Mouse (Mus musculus): ENCODE data around the gene Mtmr4.

The Mtmr4 gene

DNA sequence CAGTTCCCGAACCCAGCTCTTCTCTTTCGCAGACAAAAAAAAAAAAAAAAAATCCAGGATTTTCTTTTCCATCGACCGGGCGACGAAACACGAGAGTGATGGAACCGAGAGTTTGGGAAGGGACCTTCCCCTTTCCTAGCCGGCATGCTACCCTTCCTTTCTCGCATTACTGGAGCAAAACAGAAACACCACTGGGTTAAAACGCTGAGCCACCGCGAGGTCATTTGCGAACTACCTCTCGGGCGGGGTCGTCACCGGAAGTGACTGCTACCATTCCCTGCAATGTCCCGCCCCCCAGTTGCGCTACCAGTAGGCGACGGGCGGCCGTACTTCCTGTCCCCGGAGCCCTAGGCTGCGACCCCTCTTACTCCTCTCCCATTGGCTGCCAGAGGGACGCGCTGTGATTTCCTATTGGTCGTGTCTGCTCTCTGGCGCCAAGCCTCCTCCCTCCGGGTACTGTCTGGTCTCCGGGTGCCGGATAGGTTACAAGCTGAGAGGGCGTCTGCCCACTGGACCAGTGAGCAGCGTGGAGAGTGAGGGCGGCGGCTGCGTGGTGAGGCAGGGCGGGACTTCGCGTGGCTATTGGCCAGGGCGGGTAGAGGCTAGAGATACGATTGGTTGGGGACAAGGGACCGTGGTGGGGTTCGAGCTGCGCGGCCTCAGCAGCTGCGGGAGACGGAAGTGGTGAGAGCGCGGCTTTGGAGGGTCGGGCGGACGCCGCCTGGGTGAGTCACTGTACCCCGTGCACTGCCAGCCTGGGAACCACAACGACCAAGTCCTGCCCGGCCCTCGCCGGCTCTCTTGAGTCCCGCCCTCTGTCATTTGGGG lies at the start of gene Mtmr4:
Gene Mtmr4, plus strand, starts transcription at position 637 of the 828 bp plus-strand sequence.
- peak; percentile 98 for DNase-seq (ENCODE audit: low read depth, low spot score)

GRCm38 (mm10) chr11:87542285-87542684 lies 49.7 kb upstream of the Mtmr4 start:
- DNase-seq (ENCODE audit: low read depth, low spot score) = no peak

DNA sequence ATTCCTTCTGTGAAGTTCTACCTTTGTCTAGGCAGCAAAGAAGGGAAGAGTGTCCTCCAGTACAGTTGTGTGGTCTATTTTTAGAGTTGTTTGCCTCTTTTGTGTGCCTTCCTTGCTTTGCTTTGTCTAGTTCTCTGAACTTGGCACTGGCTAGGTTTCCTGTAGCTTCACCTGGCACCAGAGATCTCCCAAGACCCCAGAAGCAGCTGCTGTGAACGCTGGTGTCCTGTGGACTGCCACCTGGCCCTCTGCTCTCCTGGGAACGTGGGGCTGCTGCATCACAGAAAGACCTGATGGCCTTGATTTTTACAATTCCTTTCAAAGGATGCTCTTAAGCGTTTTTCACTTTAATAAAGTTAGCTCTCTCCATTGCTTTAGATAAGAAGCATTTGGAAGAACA lies 49.1 kb upstream of the Mtmr4 start:
- no peak for DNase-seq (ENCODE audit: low read depth, low spot score)

DNA sequence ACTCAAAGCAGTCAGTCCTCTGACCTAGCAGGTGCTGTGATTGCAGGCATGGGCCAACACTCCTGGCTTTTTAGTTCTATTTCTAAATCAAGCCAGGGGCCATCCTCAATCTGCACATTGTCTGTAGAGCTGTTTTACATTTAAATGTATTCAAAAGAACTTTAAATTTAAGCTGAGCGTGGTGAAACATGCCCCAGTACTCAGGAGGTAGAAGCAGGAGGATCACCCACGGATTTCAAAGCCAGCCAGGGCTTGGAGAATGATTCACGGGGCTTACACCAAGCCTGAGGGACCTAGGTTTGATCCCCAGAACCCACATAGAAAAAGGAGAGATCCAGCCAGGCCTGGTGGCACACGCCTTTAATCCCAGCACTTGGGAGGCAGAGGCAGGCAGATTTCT lies 38.6 kb upstream of the Mtmr4 start:
- DNase-seq (ENCODE audit: low read depth, low spot score) = no peak

DNA sequence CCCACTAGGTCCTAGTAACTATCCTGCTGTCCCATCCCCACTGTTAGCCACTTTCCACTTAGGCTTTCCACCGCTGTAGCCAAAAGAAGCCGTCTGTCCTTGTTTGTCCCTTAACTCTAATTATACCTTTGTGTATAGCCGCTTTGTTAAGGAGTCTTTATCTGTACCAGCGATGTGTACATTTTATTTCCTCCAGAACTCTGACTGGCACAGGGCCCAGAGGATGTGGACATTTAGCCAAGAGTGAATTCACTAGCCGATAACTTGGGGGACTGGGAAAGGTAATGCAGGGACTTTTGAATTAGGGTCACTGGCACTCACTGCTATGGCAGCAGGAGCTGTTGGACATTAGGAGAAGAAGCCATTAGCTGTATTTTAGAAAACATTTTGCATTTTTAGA lies 37.6 kb upstream of the Mtmr4 start:
- no peak for DNase-seq (ENCODE audit: low read depth, low spot score)

GRCm38 (mm10) chr11:87555106-87555703 lies 36.8 kb upstream of the Mtmr4 start:
- no peak for DNase-seq (ENCODE audit: low read depth, low spot score)

DNA sequence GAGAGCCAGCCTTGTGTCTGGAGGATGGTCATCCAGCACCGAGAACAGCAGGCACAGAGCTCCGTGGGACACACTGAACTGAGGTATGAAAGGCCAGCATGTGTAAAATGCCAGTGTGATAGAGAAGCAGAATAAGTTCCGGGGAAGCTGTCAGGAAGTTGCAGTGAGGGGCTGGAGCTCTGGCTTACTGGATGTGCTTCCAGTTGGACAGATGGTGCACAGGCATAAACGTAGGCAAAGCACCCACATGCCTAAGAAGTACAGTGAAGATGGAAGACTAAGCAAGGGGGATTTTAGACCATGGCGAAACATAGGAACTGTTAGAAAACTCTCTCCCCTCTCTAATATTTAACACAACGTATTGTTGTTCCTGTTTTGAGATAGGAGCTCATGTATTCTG lies 30.8 kb upstream of the Mtmr4 start:
- no peak for DNase-seq (ENCODE audit: low read depth, low spot score)

DNA sequence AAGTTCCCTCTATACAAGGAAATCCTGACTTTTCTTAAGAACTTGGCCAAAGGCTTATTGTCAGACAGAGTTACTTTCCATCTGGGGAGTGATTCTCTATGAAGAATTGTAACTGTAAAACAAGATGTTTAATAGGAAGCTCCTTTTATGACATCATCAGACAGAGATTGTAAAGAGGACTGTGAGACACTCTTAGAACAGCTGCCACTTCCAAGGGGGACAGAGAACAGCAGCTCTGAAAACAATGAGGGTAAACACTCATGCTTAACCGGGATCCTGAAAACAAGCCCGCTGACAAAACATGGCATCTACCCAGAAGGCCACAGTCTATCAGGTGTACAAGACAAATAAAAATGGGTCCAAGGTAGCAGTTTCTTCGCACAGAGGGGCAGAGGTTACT lies 25.5 kb upstream of the Mtmr4 start, which contains the start of gene Gm11492:
Gene Gm11492, plus strand, starts transcription at position 153 of the 400 bp plus-strand sequence.
- no peak for DNase-seq (ENCODE audit: low read depth, low spot score)

DNA sequence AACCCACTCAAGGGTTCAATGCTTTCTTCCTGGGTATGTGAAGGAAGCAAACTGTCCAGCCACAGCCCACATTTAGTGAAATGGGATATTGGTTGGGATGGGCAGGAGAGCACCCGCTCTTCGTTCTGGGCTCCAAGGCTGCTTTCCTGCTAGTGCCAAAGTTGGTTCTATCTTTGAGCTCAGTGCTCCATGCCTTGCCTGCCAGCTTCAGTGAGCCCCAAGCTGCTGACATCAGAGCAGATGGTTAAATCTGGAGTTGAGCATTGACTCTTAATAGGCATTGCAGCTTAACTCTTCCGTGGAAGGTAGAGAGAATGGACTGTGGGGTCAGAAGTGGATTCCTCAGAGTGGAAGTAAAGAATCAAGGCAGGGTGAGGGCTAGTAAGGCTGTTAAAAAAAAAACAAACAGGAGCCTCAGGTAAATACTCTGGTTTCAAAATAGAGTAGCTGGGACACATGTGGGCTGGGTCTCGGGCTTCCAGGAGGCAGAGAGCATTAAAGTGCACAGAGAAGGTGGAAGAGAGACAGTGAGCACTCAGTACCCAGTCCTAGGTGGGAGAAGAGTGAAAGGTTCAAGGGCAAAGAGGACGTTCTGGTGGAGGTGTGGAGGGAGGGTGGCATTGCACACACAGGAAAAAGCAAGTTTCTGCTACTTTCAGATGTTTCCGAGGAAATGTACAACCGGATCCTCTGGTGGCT lies 23.6 kb upstream of the Mtmr4 start, which contains the start of gene Sept4:
Gene Sept4, plus strand, starts transcription at position 649 of the 699 bp plus-strand sequence.
- no peak for DNase-seq (ENCODE audit: low read depth, low spot score)

- no peak for DNase-seq (ENCODE audit: low read depth, low spot score)
These were observed 21.2 kb upstream of the Mtmr4 start for GRCm38 (mm10) chr11:87570743-87571142.

DNA sequence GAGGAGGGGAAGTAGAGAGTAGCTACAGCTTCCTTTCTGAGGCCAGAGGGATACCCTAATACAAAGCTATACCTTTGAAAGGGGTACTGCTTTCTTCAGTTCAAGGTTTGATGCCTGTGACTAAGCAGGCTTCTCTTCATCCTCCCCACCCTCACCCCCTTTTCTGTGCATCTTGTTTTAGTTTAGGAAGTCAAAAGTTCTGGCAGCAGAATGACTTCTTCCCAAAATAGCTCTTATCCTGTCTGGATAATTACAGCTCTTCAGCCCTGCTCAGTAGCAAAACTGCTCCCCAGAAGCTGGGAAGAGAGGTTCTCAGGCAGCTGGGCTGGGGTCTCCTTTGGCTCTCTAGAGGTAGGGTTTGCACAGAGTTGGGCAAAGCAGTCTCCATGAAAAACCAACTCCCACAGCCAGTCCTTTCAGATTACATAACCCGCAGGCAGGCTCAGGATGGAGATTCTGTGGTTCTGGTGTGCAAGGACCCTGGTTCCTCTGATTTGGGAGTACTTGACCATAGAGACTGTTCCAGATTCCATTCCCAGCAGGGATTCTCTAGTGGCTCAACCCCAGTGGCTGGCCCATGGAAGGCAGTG lies 20.5 kb upstream of the Mtmr4 start:
- no peak for DNase-seq (ENCODE audit: low read depth, low spot score)

GRCm38 (mm10) chr11:87573751-87574150 lies 18.2 kb upstream of the Mtmr4 start:
- no peak for DNase-seq (ENCODE audit: low read depth, low spot score)

DNA sequence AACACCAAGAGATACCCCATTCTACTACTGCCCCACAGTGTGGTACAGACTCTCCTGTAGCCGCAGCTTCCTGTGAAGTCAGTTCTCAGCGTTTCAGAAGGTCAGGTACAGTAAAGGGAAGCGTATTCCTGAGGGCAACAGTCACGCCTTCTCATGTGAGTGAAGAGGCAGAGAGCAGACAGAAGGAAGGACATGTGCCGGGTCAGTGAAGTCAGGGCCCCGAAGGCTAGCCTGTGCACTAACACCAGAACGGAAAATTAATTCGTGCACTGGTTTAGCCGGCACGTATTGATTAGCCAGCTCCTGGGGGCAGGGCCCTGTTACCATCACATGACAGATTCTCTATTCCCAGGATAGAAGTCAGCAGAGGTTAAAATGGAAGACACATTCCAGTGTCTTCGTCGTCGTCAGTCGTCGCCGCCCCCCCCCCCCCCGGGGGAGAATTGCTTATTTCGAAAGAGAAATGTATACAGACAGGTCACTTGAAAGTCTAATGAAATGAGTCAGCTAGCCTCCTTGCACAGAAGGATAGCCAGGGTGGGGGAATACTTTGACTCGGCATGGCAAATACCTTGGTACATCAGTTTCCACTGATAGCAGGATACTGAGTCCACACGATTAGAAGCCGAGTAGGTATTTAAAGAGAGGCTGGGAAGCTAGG lies 17.3 kb upstream of the Mtmr4 start:
- no peak for DNase-seq (ENCODE audit: low read depth, low spot score)

DNA sequence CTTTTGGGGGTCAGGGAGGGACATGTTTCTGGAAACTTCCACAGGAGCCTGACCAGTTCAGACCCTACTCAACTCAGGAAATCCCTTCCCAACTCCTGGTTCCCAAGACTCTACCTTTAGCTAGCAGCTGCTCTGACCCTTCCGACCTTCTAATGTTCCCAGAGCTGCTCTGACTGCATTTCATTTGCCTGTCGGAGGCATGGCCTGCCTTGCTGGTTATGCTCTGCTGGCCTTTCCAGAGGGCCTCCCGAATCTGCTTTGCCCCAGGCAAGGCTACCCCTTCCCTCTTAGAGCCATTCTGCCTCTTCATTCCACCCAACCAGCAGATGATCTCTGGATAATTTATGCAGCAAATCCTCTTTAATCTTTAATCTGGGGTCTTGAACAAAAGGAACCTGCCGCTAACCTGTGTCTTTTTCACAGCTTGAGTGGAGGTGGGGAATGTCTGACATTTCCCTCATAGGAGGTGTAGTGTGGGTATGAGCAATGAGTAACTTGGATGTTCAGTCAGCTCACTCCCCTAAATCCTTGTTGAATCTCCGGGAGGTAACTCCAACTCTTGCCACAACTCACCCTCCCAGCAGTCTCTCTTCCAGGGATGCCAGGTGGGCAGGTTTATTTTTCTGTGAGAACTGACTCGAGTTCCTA lies 14.2 kb upstream of the Mtmr4 start:
- no peak for DNase-seq (ENCODE audit: low read depth, low spot score)

DNA sequence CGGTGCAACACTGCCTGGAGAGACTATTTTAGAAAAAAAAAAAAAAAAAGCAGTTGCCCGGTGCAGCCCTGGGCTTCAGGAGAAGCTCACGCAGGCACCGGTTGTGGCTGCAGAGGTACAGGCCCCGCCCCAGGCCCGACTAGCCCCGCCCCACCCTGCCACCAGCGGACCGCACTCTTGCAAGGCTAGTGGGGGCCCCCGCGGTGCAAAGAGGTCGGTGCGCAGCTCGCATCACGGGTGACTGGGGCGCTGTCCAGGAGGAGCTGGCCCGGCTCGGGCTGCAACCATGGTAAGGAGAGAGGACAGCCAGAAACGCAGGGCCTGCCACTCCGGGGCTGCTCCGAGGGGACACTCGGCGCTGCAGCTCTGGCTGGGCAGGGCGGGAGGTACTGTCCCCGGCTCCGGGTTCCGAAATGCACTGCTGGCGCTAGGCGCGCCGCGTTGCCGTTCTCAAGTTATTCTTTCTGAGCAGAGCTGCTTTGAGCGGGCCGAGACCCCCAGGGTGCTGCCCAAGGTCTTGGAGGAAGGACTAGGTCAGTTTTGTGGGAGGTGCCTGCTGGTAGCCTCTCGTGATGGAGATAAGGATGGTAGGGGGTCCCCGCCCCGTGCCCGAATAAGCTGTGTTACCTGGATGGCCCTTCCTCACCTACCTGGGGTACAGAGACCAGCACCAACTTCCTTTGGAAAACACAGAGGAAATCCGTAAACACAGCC lies 13.6 kb upstream of the Mtmr4 start:
- DNase-seq (ENCODE audit: low read depth, low spot score) = no peak

- no peak for DNase-seq (ENCODE audit: low read depth, low spot score)
These were observed 12.9 kb upstream of the Mtmr4 start for GRCm38 (mm10) chr11:87578963-87579601.

DNA sequence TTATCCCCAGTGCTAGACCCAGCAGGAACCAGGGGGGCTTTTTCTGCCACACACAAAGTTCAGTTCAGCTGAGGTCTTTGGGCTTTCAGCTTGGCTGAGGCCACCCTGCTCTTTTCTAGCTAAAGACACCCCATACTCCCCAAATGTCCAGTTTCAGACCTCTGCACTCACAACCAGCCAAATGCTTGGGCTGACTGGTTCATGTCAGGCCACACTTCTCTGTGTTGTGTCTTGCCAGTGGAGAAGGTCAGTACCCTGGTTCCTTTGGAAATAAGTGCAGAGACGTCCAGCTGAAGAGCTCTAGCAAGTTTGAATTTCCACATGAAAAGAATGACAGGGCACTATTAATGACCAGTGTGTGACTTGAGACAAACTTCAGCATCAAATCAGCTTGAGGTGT lies 12.2 kb upstream of the Mtmr4 start:
- no peak for DNase-seq (ENCODE audit: low read depth, low spot score)

DNA sequence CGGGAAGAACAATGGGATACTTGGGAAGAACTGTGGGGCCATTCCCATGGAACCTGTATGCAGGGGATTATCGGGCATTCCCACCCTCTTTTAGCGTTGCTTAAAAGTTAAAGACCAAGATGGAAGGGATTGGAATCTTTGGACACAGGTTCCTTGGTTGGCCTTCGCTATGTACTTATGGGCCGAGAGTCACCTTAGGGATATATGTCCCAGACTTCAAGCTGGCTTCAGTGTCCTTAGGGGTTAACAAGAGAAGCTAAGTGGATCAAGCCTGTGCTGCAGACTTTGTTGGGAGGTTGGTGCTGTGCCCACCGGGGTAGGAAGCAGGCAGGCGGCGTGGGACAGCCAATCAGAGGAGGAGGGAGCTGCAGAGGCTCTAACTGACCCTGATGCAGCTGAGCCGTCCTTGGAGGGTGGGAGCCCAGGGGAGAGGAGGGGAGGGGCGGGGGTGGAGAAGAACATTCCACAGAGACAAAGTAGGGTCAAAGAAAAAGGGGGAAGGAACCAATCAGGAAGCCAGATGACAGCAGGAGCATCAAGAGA lies 11.3 kb upstream of the Mtmr4 start:
- DNase-seq (ENCODE audit: low read depth, low spot score) = no peak

DNA sequence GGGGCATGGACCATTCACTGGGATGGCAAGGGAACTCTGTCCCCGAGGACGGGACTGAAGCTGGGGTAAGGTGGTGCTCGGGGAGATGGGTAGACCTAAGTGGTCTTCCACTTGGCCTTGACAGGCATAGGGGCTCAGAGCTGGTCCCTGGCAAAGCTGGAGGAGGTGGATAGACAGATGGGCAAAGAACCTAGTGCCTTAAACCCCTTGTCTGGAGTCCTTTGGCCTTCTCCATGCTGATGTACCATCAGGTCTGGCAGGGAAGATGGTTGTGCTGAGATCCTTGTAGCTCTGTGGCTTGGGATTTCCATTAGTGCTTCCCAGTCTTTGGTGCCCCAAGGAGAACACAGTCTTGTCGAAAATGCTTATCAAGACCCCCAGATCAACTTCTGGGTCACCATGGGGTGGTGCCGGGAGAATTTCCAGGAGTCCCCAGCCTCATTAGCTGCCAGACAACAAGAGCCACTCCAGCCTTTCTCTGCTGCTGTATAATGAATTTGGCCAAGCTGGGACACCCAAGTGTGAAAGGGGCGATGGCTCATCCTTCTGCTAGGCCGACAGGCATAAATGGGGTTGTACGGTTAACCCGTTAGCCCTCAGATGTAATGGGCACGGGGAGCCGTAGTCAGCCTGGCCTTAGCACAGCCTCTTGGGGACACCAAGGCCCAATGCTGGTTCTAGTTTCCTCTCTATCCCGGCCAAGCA lies 10.6 kb upstream of the Mtmr4 start:
- DNase-seq (ENCODE audit: low read depth, low spot score) = no peak
